Mouse (Mus musculus): ENCODE measurements around the gene B430306N03Rik. TPM values are rescaled to one million over a fixed set of nuclear protein-coding genes. Genes with fewer than 3 reads are reported as not detected.

The B430306N03Rik gene
- polyA plus RNA-seq, 1 experiment, result not detected

DNA sequence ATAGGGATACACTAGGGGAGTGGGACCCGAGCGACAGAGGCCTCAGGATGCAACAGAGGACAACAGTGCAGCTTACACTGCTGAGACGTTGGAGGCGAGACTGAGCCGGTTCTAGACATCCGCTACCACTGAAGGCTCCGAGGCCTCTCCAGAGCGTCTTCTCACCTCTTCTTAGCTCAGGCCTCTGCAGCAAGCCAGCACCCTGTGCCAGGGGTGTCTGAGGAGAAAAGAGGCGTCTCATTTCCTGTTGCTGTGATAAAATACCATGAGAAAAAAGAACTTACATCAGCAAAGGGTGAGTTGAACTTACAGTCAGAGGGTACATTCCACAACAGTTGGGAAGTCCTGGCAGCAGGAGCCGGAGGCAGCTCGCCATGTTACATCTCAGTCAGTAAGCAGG, 9.7 kb downstream of the B430306N03Rik start:
- Histone ChIP-seq H3K4me3 (ENCODE audit: insufficient read depth, low read depth, low read length) (no peak overlapping the region), H3K4me1 (ENCODE audit: control insufficient read depth, insufficient read depth, low read length) (no peaks in the 10 kb centered on the region), H3K27ac (ENCODE audit: insufficient read depth, low read depth, low read length) (no peak overlapping the region)
- TF ChIP-seq POLR2A (IDR thresholded peaks at IDR 0.05; ENCODE audit: insufficient read depth, low read depth, low read length) (no peak), CTCF (IDR thresholded peaks at IDR 0.05; ENCODE audit: insufficient read depth, low read depth, low read length) (no peak)
- 95% methylated on average over 11 of the region's 11 CpGs for WGBS

DNA sequence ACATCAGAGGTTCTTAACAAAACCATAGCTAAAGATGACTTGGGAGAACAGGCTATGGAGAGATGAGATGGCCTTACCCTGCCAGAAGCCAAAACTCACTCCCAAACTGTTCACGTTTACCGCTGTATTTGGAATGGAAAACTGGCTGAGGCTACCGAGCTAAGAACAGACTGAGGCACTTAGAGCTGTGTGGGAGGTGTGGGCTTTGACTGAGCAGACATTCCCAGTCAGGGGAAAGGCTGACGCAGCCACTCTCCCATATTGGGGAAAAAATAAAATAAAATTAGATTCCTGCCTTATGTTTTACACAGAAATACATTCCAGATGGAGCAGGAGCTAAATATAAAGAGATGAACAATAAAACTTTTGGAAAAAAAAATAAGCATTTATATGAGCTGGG, 10.7 kb downstream of the B430306N03Rik start:
- no peak overlapping the region for H3K27ac ChIP-seq (ENCODE audit: insufficient read depth, low read depth, low read length)
- 57% methylated on average over 4 of the region's 4 CpGs for WGBS
- no peaks in the 10 kb centered on the region for H3K4me1 ChIP-seq (ENCODE audit: control insufficient read depth, insufficient read depth, low read length)
- no peak overlapping the region for H3K4me3 ChIP-seq (ENCODE audit: insufficient read depth, low read depth, low read length)
- no peak for TF ChIP-seq POLR2A (IDR thresholded peaks at IDR 0.05; ENCODE audit: insufficient read depth, low read depth, low read length)
- no peak for TF ChIP-seq CTCF (IDR thresholded peaks at IDR 0.05; ENCODE audit: insufficient read depth, low read depth, low read length)

DNA sequence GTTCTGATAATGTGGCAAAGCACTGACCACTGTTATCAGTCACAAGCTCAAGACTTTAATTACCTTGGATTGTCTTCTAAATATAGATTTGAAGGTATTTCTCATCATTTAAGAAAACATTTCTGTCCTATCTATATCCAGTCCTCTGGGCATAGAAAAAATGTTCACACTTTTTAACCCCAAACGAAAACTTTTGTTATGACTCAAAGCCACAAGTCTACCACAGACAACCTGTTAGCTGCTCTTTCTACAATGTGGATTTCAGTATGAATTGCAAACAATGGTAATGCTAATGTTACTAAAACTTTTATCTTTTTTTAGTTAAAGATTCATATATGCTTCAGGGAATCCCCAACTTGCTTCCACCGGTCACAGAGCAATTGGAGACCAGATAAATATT, 16.6 kb downstream of the B430306N03Rik start:
- Histone ChIP-seq H3K4me3 (ENCODE audit: insufficient read depth, low read depth, low read length) (no peak overlapping the region), H3K4me1 (ENCODE audit: control insufficient read depth, insufficient read depth, low read length) (no peaks in the 10 kb centered on the region), H3K27ac (ENCODE audit: insufficient read depth, low read depth, low read length) (no peak overlapping the region)
- WGBS, result 91% methylated on average over 2 of the region's 2 CpGs
- TF ChIP-seq CTCF (IDR thresholded peaks at IDR 0.05; ENCODE audit: insufficient read depth, low read depth, low read length) (no peak), POLR2A (IDR thresholded peaks at IDR 0.05; ENCODE audit: insufficient read depth, low read depth, low read length) (no peak)

DNA sequence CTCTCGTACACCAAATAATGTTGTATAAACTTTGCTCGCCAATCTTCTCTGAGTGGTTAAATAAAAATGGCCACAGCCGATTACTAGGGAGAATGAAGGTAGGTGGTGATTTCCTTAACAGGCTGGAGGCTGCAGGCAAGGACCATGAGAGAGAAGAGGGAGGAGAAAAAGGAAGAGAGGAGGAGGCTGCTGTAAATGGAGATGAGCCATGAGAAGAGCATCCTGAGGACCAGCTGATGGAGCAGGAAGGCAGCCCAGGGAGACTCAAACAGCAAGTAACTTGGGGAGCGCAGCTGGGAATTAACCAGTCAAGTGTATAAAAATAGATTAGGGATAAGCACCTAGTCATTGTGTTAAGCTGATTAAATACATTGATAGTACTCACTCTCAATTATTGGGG, 18.2 kb downstream of the B430306N03Rik start:
- H3K4me1 ChIP-seq (ENCODE audit: control insufficient read depth, insufficient read depth, low read length), result no peaks in the 10 kb centered on the region
- no peak overlapping the region for H3K27ac ChIP-seq (ENCODE audit: insufficient read depth, low read depth, low read length)
- TF ChIP-seq POLR2A (IDR thresholded peaks at IDR 0.05; ENCODE audit: insufficient read depth, low read depth, low read length) (no peak), CTCF (IDR thresholded peaks at IDR 0.05; ENCODE audit: insufficient read depth, low read depth, low read length) (no peak)
- 82% methylated on average over 4 of the region's 4 CpGs for WGBS
- no peak overlapping the region for H3K4me3 ChIP-seq (ENCODE audit: insufficient read depth, low read depth, low read length)

- no peak overlapping the region for H3K4me3 ChIP-seq (ENCODE audit: insufficient read depth, low read depth, low read length)
- H3K4me1 ChIP-seq (ENCODE audit: control insufficient read depth, insufficient read depth, low read length), result no peaks in the 10 kb centered on the region
- TF ChIP-seq CTCF (IDR thresholded peaks at IDR 0.05; ENCODE audit: insufficient read depth, low read depth, low read length), result peak; percentile 80
- no peak for TF ChIP-seq POLR2A (IDR thresholded peaks at IDR 0.05; ENCODE audit: insufficient read depth, low read depth, low read length)
- WGBS, result 5% methylated on average over 6 of the region's 6 CpGs
- H3K27ac ChIP-seq (ENCODE audit: insufficient read depth, low read depth, low read length), result no peak overlapping the region
Measured at GRCm38 (mm10) chr17:48336857-48337256, 20.9 kb downstream of the B430306N03Rik start.

DNA sequence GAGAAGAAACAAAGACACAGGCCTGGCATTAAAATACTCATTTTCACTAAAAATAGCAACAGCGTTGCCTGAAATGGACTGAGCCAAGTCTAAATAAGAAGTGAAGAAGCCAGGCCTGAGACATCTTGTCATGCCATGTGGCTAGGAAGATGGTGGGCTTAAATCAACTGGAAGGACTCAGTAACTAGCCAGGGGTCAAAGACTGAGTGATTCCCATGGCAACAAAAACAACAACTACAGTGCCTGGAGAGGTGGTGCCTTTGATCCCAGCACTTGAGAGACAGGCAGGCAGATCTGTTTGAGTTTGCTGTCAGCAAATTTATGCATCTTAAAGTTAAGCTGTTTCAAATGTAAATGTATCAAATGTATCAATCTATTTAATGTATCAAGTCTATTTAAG, 24.3 kb downstream of the B430306N03Rik start:
- Histone ChIP-seq H3K4me1 (ENCODE audit: control insufficient read depth, insufficient read depth, low read length) (no peaks in the 10 kb centered on the region), H3K27ac (ENCODE audit: insufficient read depth, low read depth, low read length) (no peak overlapping the region), H3K4me3 (ENCODE audit: insufficient read depth, low read depth, low read length) (no peak overlapping the region)
- TF ChIP-seq POLR2A (IDR thresholded peaks at IDR 0.05; ENCODE audit: insufficient read depth, low read depth, low read length), result no peak
- no peak for TF ChIP-seq CTCF (IDR thresholded peaks at IDR 0.05; ENCODE audit: insufficient read depth, low read depth, low read length)
- 55% methylated on average over 1 of the region's 1 CpGs for WGBS

- 84% methylated on average over 3 of the region's 3 CpGs for WGBS
- no peak overlapping the region for H3K27ac ChIP-seq (ENCODE audit: insufficient read depth, low read depth, low read length)
- H3K4me1 ChIP-seq (ENCODE audit: control insufficient read depth, insufficient read depth, low read length), result no peaks in the 10 kb centered on the region
- H3K4me3 ChIP-seq (ENCODE audit: insufficient read depth, low read depth, low read length), result no peak overlapping the region
- TF ChIP-seq CTCF (IDR thresholded peaks at IDR 0.05; ENCODE audit: insufficient read depth, low read depth, low read length) (no peak), POLR2A (IDR thresholded peaks at IDR 0.05; ENCODE audit: insufficient read depth, low read depth, low read length) (no peak)
Measured at GRCm38 (mm10) chr17:48341947-48342346, 26.0 kb downstream of the B430306N03Rik start.

- Histone ChIP-seq H3K4me3 (ENCODE audit: insufficient read depth, low read depth, low read length) (no peak overlapping the region), H3K27ac (ENCODE audit: insufficient read depth, low read depth, low read length) (no peak overlapping the region), H3K4me1 (ENCODE audit: control insufficient read depth, insufficient read depth, low read length) (no peaks in the 10 kb centered on the region)
- WGBS, result 94% methylated on average over 2 of the region's 2 CpGs
- TF ChIP-seq CTCF (IDR thresholded peaks at IDR 0.05; ENCODE audit: insufficient read depth, low read depth, low read length) (no peak), POLR2A (IDR thresholded peaks at IDR 0.05; ENCODE audit: insufficient read depth, low read depth, low read length) (no peak)
Measured at GRCm38 (mm10) chr17:48343065-48343464, 27.1 kb downstream of the B430306N03Rik start.

- Histone ChIP-seq H3K27ac (ENCODE audit: insufficient read depth, low read depth, low read length) (no peak overlapping the region), H3K4me3 (ENCODE audit: insufficient read depth, low read depth, low read length) (no peak overlapping the region), H3K4me1 (ENCODE audit: control insufficient read depth, insufficient read depth, low read length) (no peaks in the 10 kb centered on the region)
- WGBS, result 88% methylated on average over 4 of the region's 4 CpGs
- no peak for TF ChIP-seq CTCF (IDR thresholded peaks at IDR 0.05; ENCODE audit: insufficient read depth, low read depth, low read length)
- TF ChIP-seq POLR2A (IDR thresholded peaks at IDR 0.05; ENCODE audit: insufficient read depth, low read depth, low read length), result no peak
Measured at GRCm38 (mm10) chr17:48345824-48346223, 29.9 kb downstream of the B430306N03Rik start.

DNA sequence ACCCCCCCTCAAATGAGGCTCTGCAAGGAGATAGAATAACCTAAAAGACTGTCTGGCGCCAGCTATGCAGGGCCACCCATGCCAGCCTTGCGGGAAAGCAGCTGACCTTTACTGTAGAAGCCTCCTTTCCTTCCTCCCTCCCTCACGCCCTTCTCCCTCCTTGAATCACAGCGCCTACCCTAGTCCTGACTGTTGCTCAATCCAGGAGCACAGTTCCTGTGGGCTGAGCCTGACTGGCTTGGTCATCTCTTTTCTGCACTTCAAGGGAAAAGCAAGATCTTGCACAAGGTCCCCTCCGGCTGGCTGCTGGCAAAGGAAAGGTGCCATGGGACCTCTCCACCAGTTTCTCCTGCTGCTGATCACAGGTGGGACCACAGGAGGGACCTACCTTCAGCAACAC, 30.3 kb downstream of the B430306N03Rik start, which contains the start of gene Trem2:
Gene Trem2, plus strand, starts transcription at position 171 of the 400 bp plus-strand sequence.
- no peak within 1 kb of the TSS for H3K4me3 ChIP-seq (ENCODE audit: insufficient read depth, low read depth, low read length)

More for the DNA sequence above, 30.3 kb downstream of the B430306N03Rik start, which contains the start of gene Trem2:
- 89% methylated on average over 5 of the region's 5 CpGs for WGBS
- Histone ChIP-seq H3K4me1 (ENCODE audit: control insufficient read depth, insufficient read depth, low read length) (no peaks in the 10 kb centered on the region), H3K27ac (ENCODE audit: insufficient read depth, low read depth, low read length) (no peak within 1 kb of the TSS)
- TF ChIP-seq POLR2A (IDR thresholded peaks at IDR 0.05; ENCODE audit: insufficient read depth, low read depth, low read length), result no peak
- TF ChIP-seq CTCF (IDR thresholded peaks at IDR 0.05; ENCODE audit: insufficient read depth, low read depth, low read length), result no peak

Measured in olfactory bulb, adult 2 months (tissue).